Mouse (Mus musculus): ENCODE data around the gene Vmn2r9. TPM values are rescaled to one million over a fixed set of nuclear protein-coding genes. Genes with fewer than 3 reads are reported as not detected.

Gene Vmn2r9
- polyA plus RNA-seq (2012; rRNA removed) = not detected in 2 replicates

DNA sequence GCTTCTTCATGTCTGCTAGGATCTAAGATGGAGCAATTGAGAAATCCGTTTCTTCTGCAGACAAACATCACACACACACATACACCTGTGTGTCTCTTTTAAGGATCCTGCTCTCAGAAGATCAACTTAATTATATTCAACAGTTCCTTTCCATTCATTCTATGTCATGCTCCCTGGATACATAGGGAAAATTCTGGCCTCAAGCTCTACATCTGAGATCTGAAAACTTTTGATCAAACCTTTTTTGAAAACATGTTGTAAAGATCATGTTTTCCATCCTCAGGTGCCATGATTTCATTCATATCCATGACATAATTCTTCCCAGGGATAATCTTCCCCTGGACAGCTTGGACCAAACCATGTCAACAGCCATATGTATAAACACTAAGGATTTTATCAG, at the start of gene Vmn2r9:
Gene Vmn2r9, minus strand, starts transcription at position 101 of the 400 bp plus-strand sequence.

DNA sequence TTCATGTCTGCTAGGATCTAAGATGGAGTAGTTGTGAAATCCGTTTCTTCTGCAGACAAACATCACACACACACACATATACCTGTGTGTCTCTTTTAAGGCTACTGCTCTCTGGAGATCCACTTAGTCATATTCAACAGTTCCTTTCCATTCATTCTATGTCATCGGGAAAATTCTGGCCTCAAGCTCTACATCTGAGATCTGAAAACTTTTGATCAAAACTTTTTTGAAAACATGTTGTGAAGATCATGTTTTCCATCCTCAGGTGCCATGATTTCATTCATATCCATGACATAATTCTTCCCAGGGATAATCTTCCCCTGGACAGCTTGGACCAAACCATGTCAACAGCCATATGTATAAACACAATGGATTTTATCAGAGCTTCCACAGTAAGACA, 43.7 kb downstream of the Vmn2r9 start, which contains the start of gene Vmn2r8:
Gene Vmn2r8, minus strand, starts transcription at position 101 of the 400 bp plus-strand sequence.

DNA sequence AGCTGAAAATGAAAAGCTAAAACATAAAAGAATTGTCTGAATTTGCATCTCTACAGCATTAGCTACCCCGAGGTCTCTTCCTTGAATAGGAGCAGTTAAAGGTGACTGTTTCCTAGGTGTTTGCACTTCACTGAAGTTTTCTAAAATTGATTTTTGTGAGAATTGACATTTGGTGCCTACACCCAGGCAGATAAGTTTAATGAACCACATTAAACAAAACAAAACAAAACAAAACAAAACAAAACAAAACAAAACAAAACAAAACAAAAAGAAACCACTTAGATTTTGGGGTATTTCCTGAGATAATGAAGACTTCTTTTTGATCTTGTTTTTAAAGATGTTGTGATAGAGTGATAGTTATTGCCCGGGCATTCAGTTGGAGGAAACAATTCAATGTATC, 57.1 kb downstream of the Vmn2r9 start, which contains the start of gene Tmed11:
Gene Tmed11, minus strand, starts transcription at position 101 of the 400 bp plus-strand sequence.

Other genes with a start within 250 kb of the Vmn2r9 start
- 48.0 and 52.9 TPM in 2 replicates for gene Gak, start 222.8 kb downstream of the Vmn2r9 start, polyA plus RNA-seq (2012; rRNA removed)
- 19.2 and 21.3 TPM in 2 replicates for gene Tmem175, start 222.8 kb downstream of the Vmn2r9 start, polyA plus RNA-seq (2012; rRNA removed)
- gene Idua, start 192.3 kb downstream of the Vmn2r9 start, polyA plus RNA-seq (2012; rRNA removed) = 10.5 and 10.8 TPM in 2 replicates
- 5.6 TPM in 2 replicates for gene Dgkq, start 182.9 kb downstream of the Vmn2r9 start, polyA plus RNA-seq (2012; rRNA removed)
- 0.05 TPM in 1 of 2 replicates, not detected in the other for gene Slc26a1, start 177.0 kb downstream of the Vmn2r9 start, polyA plus RNA-seq (2012; rRNA removed)
- gene Fgfrl1, start 160.2 kb downstream of the Vmn2r9 start, polyA plus RNA-seq (2012; rRNA removed) = 24.7 and 26.5 TPM in 2 replicates
- gene Rnf212, start 77.6 kb downstream of the Vmn2r9 start, polyA plus RNA-seq (2012; rRNA removed) = not detected in 2 replicates
- gene Tmed11, start 57.2 kb downstream of the Vmn2r9 start, polyA plus RNA-seq (2012; rRNA removed) = not detected in 2 replicates
- gene Vmn2r8, start 43.8 kb downstream of the Vmn2r9 start, polyA plus RNA-seq (2012; rRNA removed) = not detected in 2 replicates
- gene Vmn2r10, start 153.9 kb upstream of the Vmn2r9 start, polyA plus RNA-seq (2012; rRNA removed) = not detected in 2 replicates
- not detected in 2 replicates for gene Vmn2r11, start 207.0 kb upstream of the Vmn2r9 start, polyA plus RNA-seq (2012; rRNA removed)
- not detected in 2 replicates for gene Vmn2r12, start 245.3 kb upstream of the Vmn2r9 start, polyA plus RNA-seq (2012; rRNA removed)